Mouse (Mus musculus) WW6 (cell line): ENCODE measurements at regions not wholly inside any gene's neighbourhood (a gene's known extent, or its start where the extent isn't known, plus 50 kb on each side); places are given as distances from the start of the nearest gene placed in this dataset.
"Not testable (repeated sequence)": the region's sequence is repeated elsewhere in the genome, so short reads cannot be mapped to it uniquely, and the experiment has no call there.

Experiments used
- DNase-seq: peaks from one replicate; pipeline ENCODE4 v3.0.0-alpha.2; 2013; ENCODE audit warnings: low read depth, low spot score

GRCm38 (mm10) chr12:18327136-18327535 is 187.2 kb upstream of the 5730507C01Rik start:
- DNase-seq = not testable (repeated sequence)

- not testable (repeated sequence) for DNase-seq
These were observed 167.6 kb upstream of the 5730507C01Rik start for GRCm38 (mm10) chr12:18346692-18347091.

- DNase-seq = not testable (repeated sequence)
These were observed 167.2 kb upstream of the 5730507C01Rik start for GRCm38 (mm10) chr12:18347122-18347521.

- DNase-seq = peak; percentile 77
These were observed 127.1 kb upstream of the 5730507C01Rik start for GRCm38 (mm10) chr12:18387257-18387656.

- no peak for DNase-seq
These were observed 126.5 kb upstream of the 5730507C01Rik start for GRCm38 (mm10) chr12:18387821-18388220.
